Mouse (Mus musculus) kidney, adult 8-10 months (tissue): ENCODE results near the gene Tmc7.

Experiments used
- DNase-seq, 2 experiments: peaks; one replicate each; pipeline ENCODE4 v3.0.0; 2022

Tmc7 gene

DNA sequence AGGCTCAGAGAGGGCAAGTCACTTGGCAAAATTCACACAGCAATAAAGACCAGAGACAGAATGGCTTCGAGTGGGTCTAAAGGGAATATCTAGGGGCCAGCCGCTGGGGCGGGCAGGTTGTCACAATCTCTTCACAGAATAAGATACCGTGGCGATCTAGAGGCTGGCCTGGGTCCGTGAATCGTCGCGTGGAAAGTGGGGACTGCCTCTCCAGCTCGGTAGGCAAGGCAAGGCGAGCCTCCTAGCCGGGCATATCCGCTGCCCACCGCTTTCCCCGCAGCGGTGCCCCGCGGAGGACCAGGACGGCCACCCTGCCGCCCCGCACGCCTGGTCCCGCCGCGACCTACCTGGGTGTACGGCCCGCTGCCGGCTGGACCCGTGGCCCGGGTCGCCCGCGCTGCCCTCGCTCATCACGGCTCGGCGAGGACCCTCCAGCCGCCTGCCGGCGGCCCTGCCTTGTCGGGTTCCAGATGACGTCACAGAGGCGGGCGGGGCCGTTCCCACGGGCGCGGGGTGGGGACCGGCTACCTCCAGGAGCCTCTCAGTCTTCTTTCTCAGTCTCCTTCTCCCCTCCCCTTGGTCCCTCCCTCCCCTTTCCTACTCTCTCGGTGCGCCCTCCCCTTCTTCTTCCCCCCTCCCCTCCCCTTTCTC is at the start of gene Tmc7:
Tmc7 (minus strand) TSS at position 480 of the 651 bp plus-strand sequence.
- peak in 1 of 2 experiments; percentile 19 for DNase-seq

DNA sequence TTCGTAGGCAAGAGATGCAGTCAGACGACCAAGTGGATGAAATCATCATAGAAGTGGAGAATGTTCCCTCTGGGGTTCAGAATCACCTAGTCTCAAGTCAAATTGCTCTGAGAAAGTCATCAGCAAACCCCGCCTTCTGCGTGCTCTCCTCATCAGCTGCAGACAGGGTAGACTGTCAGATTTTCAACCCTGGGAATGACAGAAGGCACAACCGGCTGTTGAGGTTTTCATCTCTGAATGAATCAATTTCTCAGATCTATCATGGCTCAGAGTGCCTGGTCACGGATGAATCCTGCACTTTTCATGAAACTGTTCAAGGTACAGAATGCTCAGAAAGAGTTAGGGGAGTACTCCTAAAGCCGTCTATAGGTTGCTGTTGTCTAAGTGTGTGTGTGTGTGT is 49.4 kb upstream of the Tmc7 start:
- DNase-seq, result no peak

DNA sequence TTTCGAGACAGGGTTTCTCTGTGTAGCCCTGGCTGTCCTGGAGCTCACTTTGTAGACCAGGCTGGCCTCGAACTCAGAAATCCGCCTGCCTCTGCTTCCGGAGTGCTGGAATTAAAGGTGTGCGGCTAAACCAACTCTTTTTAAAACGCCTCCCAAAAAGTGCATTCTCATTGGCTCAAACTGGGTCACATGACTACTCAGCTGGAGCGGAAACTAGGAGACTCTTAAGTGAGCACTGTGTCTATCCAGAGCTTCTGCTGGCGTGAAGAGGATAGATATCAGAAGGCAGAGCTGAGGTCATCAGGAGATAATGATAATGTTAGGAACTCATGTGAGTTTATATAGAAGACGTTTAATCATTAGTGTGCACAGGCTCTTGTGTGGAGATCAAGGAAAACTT is 48.6 kb upstream of the Tmc7 start:
- DNase-seq, result no peak

- DNase-seq, result peak; percentile 17 to 26
These were observed 43.2 kb upstream of the Tmc7 start for GRCm38 (mm10) chr7:118627550-118628298.

DNA sequence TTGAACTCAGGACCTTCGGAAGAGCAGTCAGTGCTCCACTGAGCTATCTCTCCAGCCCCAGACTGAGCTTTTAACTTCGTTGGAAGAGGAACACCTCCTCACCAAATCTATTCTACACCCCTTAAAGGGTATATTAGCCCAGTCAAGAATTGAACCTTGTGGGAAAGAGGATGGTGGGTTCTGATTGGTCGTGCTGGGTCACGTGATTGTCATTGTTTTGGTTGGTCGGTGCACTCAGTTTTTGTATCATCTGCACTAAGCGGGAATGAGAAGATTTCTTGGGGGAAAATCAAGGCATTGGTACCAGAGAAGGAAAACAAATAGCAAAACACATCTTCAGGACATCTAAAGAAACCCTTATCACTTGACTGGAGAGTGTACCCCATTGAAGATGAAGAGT is 36.6 kb upstream of the Tmc7 start:
- DNase-seq, result no peak

DNA sequence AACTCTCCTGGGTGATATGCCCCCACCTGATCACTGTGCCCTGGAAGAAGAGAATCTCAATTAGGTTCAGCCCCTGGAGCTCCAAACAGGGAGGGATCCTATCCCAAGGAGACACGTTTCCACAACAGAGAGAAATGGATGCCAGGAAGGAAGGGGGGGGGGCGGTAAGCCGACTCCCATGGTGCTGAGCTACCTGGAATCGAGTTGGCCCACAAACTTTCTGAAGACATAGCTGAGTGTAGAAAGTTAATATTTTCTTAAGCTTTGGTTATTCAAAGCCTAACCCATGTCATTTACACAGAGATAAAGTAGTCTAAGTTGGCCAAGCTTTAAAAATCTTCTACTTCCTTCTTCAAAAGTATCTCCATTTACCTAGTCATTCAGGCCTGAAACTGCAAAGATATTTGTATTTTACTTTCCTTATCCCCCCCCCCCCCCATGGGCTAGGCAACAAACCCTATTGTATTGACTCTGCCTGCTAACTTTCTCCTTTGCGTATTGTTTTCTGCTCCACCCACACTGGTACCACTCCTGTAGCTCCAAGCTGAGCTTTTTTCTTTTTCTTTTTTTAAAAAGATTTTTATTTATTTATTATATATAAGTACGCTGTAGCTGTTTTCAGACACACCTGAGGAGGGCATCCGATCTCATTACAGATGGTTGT is 35.8 kb upstream of the Tmc7 start:
- DNase-seq, result no peak

DNA sequence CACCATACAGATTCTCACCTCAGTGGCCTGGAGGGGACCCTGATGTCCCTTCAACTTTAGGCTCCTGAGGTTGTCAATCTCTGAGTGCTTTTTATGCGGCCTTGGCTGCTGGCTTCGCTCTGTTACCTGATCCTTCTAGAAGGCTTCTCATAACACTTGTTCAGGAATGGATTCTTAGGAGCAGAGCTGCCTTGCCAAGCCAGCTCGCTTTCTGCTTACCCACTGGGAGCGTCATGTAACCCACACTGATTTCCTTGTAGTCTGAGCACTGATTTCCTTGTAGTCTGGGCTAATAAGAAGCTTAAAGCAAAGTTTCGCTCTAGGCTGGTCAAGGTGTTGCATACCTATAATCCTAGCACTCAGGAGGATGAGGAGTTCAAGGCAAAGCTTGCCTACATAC is 33.6 kb upstream of the Tmc7 start:
- no peak for DNase-seq

DNA sequence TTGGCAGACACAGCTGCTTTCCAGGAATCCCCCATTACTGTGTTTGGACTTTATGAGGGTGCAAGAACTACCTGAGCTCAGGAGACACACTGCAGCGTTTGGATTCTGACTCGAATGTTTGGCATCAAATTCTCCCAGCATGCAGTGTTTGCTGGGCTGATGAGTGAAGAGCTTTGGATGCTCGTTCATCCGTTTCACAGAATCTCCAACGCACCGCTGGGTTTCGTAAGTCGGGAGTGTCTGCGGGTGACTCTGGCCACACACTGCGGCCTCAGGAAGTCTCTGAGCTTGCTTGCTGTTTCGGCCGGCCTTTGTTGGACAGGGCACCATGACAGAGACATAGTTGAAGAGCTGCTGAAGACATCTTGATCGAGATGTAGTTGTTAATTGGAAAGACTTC is 29.5 kb upstream of the Tmc7 start:
- peak in 1 of 2 experiments; percentile 8 for DNase-seq

DNA sequence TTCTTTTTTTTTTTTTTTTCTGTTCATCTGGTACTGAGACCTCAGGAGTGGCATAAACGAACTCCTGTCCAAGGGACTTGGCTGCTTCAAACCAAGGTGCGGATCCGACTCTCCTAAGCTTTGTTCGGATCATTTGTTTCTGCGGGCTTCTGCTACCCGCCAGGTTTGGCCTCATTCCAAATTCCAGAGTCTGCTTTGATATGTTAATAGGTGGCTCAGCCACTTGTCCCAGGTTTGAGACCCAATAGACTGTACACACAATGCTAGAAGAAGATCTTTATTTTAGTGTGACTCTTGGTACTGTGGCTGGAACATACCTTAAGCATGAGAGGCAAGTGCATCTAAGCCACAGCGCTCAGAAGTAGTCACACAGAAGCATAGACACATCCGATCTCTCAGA is 27.4 kb upstream of the Tmc7 start:
- peak in 1 of 2 experiments; percentile 18 for DNase-seq

- no peak for DNase-seq
These were observed 26.7 kb upstream of the Tmc7 start for GRCm38 (mm10) chr7:118611185-118611749.

DNA sequence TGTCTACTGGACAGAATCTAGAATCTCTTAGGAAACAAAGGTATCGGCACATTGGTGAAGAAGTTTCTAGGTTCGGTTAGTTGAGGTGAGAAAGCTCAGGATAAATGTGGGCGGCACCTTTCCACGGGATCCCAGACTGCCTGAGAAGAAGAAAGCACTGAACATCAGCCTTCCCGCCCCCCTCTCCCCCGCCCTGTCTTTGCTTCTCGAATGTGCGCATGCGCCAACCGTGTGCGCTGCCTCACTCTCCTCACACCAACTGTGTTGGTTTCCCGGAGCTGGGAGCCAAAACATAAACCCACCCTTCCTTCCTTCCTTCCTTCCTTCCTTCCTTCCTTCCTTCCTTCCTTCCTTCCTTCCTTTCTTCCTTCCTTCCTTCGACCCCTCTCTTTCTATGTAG is 26.2 kb upstream of the Tmc7 start:
- DNase-seq, result no peak

DNA sequence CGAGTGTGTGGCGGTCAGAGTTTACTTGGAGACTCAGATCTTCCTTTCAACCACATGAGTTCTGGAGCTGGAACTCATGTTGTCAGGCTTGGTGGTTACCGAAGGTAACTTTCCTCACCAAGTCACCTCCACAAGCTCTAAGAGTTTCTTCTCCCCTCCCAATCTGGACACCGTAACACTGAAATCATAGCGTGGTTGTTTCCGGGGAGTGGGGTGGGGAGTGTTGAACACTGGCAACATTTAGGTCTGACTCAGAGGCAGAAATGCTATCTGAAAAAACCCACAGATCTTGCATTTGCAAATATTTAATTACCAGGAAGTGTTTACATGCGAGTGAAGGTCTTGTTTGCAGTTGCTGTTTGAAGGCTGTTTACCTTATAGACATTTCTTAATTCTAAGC is 25.3 kb upstream of the Tmc7 start:
- no peak for DNase-seq

DNA sequence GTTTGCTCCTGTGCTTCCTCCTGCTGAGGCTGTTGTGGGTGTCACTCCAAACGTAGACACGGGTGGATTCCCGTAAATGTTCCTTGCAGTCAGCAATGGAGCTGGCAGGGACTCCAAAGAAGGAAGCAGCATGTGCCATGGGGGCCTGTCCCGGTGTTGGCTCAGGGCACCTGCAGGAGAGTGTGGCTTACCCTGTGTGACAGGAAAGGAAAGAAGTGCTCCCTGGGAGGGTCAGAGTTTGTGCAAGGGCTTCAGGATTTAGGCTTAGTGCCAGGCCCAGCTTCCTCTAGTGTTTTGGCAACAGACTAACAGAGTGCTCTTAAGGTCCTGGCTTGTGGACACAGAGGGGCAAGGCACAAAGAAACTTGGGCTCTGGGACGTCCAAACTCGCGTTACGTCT is 20.3 kb upstream of the Tmc7 start:
- no peak for DNase-seq

DNA sequence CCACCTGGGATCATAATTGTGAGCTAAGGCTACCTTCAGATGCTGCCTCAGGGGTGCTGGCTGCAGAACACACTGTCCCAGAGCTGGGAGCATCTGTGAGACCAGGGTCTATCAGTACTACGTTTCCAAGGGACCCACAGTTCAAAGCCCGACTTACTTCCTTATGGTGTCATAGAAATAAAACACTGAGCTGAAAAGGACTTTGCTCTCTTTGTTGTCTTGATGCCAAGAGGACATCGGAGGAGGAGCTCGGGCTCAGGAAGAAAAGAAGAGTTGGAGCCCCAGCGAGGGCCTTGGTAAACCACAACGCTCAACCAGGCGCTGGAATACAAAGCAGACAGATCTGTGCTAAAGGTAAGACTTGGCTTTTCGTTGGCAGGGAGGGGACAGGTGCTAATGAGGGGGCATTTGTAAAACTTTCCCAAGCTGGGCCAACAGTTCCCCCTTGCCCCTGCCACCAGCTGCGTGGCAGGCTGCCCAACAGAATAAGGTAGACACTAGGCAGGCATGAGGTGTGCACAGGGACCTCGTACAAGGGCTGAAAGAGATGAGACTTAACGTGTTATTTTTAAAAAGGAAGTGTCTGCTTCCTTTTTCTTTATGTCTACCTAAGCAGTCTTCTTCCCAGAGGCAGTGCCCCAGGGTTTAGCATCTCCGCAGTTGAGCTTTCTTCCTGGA is 15.6 kb upstream of the Tmc7 start:
- peak; percentile 28 to 44 for DNase-seq

- DNase-seq, result no peak
These were observed 12.7 kb upstream of the Tmc7 start, which contains the start of gene Tmc5 for GRCm38 (mm10) chr7:118597201-118597600. Gene Tmc5, plus strand, starts transcription at chr7:118597297.

DNA sequence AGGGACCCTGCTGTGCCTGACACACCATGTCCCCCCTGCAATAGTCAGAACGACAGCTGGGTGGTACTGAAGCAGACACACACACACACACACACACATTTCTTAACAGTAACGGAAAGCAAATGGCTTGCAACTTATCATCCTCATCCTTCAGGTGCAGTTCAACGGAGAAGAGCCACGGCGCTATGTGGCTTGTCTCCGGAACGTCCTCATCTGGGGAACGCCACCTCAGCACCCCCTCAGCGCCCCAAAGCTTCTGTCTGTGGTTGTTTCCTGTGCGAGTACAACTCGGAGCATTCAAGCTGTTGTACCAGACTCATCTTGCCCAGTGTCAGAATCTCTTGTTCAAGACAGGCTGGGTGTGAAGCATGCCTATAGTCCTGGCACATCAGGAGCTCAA is 11.7 kb upstream of the Tmc7 start:
- no peak for DNase-seq

DNA sequence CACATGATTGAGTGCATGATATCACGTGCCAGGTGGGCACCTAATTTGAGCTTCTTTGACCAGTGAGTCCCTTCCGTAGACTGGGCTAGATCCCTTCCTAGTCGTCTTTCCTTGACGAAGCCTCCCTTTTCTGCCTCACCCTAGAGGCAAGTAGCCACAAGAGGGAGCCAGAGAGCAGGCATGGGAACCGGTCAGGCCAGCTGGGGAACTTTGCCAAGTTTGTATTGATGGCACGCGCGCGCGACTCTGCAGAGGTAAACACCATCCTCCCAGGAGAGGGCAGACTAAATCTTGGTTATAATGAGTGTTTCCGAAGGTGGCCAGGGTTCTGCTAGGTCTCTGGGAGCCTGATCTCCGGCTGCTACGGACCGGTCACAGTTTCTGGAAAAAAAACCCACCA is 10.7 kb upstream of the Tmc7 start:
- DNase-seq, result peak; percentile 89 to 93

GRCm38 (mm10) chr7:118594611-118595010 is 10.1 kb upstream of the Tmc7 start:
- no peak for DNase-seq

- no peak for DNase-seq
These were observed 9.3 kb upstream of the Tmc7 start for GRCm38 (mm10) chr7:118593567-118594407.

- DNase-seq, result no peak
These were observed 7.6 kb upstream of the Tmc7 start for GRCm38 (mm10) chr7:118592146-118592545.

GRCm38 (mm10) chr7:118590726-118591305 is 6.3 kb upstream of the Tmc7 start:
- no peak for DNase-seq

DNA sequence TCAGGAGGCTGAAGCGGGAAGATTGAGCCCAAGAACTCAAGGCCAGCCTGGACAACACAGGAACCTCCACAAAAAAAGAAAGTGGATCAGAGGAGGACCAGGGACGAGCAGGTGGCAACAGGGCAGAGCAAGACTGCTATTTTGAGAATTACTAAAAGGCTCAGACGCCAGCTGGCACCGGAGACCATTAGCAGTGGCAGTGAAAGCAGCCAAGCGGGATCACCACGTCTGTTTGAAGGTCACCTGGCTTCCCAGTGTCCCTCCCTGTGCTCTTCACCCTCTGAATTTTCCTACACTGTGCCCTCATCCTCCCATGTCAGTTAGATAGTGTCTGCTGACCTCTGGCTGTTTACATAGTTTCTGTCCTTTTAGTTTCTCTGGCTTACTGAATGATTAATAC is 1.3 kb upstream of the Tmc7 start:
- DNase-seq, result peak in 1 of 2 experiments; percentile 31
